Mouse (Mus musculus) erythroid progenitor cell, adult 5-6 weeks (primary cell): ENCODE data around the gene Cep19. TPM values are rescaled to one million over a fixed set of nuclear protein-coding genes. Genes with fewer than 3 reads are reported as not detected.

Experiments
- ATAC-seq: replicated peaks from 2 replicates; pipeline ENCODE4 v1.8.0; 2016; ENCODE audit warnings: moderate number of reproducible peaks, mild to moderate bottlenecking, moderate TSS enrichment, inconsistent platforms; ENCODE audit not compliant: poor library complexity, low FRiP score, severe bottlenecking
- total RNA-seq, 2 experiments: library from RNA; stranded (forward) in 1 of 2; stranded (reverse) in 1 of 2; fragments of 150-400 nt in 1 of 2; fragments of 186-747, 209-891 nt in 1 of 2; gene quantifications; 2 replicates each; pipeline versions ENCODE4 v1.2.3 to v1.2.4; 2015 to 2017; ENCODE audit warnings: low replicate concordance in 2 of 2

Gene Cep19
- total RNA-seq, 2 experiments from 2014 or later = 2.8 to 8.8 TPM

DNA sequence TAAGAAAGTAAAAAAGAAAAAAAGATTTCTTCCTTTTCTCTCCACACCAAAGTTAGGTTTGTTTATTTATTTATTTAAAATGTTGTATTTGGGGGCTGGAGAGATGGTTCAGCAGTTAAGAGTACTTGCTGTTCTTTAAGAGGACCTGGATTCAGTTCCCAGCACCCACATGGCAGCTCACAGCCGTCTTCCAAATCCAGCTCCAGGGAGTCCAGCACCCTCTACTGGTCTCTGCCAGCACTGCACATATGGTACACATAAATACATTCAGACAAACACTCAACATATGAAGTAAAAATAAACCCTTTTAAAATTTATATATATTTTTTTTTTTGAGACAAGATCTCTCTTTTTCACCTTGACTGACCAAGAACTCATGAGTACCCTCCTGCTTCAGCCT is 6.1 kb downstream of the Cep19 start:
- ATAC-seq = no peak

DNA sequence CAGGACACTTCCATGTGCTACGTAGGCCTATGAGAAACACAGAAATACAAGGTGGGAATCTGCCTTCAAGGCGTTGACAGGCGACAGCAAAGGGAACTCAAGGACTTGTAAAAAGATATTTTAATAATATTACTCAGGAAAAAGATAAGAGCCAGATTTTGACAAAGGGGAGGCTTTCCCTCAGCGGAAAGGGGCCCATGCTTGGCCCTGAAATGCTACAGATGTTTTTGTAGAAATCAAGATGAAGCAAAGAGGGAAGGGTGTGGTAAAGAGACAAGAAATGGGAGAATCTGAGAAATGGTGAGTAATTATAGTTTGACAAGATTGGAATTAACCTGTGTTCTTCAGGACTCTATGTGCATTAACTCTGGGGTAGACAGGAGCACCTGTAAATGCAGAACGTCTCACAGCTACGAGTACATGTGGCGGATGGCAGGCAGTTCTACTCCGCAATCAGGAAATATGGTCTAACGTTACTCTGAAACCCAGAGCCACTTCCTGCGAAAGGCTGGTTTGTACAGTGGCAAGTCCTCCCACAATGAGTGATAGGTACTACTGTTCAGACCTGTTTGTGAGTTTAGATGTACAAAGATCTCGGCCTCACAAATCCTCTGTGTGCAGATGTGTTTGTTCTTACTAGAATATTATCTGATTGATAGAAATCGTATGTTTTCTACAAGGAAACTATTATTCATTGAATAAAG is 7.9 kb downstream of the Cep19 start:
- no peak for ATAC-seq

DNA sequence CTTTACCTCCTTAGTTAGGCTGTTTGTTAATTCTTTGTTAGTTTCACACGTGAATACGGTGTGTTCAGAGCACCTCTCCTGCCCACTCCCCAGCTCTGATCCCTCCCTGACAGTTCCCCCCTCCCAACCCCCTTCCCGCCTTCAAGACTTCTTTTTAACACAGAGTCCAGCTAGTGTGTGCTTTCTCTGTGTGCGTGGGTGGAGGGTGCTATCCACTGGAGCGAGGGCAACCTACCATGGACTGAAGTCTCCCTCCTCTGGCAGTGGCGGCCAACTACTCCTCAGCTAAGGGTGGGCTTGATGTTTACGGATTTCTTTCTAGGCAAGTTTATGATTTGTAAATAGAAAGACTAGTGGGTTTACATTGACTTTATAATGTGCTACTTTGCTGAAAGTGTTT is 8.6 kb downstream of the Cep19 start:
- no peak for ATAC-seq

- ATAC-seq = no peak
These were observed 9.0 kb downstream of the Cep19 start for GRCm38 (mm10) chr16:32108578-32108977.

- ATAC-seq = no peak
These were observed 11.5 kb downstream of the Cep19 start for GRCm38 (mm10) chr16:32110951-32111699.

GRCm38 (mm10) chr16:32113541-32114218 is 14.1 kb downstream of the Cep19 start:
- peak; percentile 43; the same call in 1 of the 2 replicates for ATAC-seq

GRCm38 (mm10) chr16:32114406-32114805 is 14.8 kb downstream of the Cep19 start:
- ATAC-seq = no peak

DNA sequence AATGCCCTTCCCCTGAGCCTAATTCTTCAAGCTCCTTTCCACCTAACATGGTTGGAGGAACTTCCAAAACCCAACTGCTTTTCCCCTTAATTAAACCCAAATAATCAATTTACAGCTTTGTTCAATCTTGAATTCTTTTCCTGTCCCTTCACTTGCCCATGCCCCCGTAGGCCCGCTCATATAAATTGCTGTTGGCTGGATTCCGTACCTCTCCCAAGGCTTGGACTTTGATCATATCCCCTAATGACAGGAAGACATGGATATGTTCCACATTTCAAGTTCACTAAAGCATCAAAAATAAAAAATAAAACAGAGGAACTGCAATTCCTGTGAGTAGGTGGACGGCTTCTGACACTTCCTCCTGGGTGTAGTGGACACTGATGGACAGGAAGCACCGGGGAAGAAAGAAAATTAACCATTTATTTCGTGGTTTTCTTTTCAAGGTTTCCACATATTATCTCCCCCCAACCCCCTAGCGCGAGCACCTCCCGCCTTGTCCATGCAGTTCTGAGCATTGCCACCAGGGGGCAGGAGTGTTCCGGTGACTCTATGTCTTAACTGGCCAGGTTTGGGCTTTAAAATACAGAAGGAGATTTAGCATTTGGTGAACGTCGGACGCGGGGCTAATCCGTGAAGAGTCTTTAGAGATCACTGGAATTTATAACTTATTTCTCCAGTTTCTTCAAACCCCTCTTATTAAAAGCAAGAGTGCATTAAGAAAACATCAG is 15.5 kb downstream of the Cep19 start:
- ATAC-seq = peak; percentile 62

DNA sequence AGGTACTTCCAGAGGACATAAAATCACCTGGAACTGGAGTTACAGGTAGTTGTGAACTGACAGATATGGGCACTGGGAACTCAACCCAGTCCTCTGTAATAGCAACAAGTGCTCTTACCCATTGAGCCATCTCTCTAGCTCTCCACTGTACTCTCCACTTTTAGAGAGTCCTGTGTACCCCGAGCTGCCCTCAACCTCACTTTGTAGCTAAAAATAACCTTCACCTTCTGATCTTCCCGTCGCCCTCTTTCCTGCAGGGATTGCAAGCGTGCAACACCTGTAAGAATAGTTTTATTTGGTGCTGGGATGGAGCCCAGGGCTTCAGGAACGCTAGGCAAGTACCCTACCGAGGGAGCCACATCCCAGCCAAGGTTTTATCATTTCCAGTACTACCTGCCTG is 16.2 kb downstream of the Cep19 start:
- ATAC-seq = no peak

GRCm38 (mm10) chr16:32116186-32116585 is 16.6 kb downstream of the Cep19 start:
- no peak for ATAC-seq

DNA sequence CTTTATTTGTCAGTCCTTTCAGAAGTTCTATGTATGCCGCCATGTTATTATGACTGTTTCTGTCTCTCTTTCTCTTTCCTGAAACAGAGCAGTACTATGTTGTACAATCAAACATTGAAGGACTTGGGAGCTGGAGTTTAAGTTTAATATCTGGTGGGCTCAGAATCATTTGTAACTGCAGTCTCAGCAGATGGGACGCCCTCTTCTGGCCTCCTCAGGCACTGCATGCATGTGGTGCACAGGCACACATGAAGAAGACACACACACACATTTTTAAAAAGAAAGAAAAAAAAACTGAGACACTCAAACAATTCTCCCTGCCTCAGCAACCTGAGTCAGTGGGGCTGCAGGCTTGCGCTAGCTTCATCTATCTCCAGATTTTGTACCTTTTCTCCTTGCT is 20.9 kb downstream of the Cep19 start:
- ATAC-seq = no peak

- no peak for ATAC-seq
These were observed 24.4 kb downstream of the Cep19 start for GRCm38 (mm10) chr16:32124020-32124419.

DNA sequence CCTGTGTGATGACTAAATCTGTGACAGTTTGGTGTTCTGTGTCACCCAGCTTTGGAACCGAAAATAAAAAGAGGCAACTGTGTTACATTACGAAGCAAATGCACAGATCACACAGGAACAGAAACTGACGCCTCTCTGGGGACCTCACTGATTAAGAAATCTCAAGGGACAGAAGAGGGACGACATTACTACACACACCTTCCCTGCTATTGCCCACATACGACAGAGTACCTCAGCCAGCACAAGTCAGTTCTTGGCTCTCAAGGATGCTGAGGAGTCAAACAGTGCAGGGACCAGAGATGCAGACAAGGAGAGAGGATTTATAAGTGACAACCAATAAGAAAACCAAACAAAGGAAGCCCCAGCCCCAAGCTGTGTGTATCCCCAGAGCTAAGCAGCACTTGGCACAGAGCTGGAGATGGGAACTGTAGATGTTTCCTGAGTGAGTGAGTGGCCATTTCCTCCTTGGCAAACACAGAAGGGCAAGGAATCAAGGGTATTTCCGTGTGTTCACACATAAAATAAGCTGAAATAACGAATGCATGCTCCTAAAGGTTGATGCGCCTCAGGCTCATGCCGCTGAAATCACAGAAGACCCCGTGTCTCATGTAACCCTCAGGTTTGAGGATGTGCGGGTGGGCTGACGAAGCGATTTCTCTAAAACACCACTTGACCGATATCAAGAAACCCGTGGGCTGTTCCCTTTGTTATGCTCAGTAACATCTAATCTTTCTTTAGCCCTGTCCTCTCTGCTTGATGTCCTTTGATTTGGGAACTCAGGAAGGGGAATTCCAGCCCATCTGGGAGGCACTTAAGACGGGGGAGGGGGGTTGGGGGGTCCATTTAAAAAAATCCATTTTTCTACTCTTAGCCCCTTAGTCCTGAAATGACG is 25.1 kb downstream of the Cep19 start:
- no peak for ATAC-seq

- no peak for ATAC-seq
These were observed 25.8 kb downstream of the Cep19 start for GRCm38 (mm10) chr16:32125364-32125763.

GRCm38 (mm10) chr16:32127046-32127445 is 27.4 kb downstream of the Cep19 start:
- no peak for ATAC-seq

DNA sequence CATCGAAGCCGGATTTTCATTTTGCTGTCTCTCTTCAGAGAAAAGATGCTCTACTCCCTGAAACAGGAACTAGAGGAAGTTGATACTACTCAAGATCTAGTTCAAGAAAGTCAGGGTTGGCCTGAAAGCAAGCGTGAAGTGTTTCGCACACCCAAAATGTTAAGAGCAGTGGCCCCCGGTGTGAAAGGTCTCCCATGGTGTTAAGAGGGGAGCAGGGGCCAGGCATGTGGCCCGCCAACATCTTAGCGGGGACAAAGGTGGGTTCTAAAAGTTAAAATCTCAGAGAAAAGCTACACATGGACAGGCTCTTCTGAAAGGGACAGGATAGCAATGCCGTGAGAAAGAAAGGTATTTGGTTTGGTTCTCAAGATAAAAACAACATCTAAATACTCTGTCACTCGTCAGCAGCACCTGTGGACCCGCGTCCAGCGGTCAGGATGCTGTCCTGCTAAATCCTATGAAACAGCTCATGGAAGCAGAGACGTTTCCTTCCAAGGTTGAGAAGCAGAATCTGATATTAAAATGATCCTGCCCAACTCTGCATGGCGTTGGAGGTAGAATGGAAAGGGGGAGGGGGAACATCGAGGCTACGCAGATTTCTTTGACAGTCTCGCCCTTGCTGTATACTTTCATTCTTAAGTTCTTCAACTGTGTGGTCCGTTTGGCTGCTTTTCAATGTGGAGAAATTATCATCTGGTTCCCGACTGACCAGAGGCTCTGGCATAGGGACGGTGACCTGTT is 30.0 kb downstream of the Cep19 start:
- ATAC-seq = no peak

DNA sequence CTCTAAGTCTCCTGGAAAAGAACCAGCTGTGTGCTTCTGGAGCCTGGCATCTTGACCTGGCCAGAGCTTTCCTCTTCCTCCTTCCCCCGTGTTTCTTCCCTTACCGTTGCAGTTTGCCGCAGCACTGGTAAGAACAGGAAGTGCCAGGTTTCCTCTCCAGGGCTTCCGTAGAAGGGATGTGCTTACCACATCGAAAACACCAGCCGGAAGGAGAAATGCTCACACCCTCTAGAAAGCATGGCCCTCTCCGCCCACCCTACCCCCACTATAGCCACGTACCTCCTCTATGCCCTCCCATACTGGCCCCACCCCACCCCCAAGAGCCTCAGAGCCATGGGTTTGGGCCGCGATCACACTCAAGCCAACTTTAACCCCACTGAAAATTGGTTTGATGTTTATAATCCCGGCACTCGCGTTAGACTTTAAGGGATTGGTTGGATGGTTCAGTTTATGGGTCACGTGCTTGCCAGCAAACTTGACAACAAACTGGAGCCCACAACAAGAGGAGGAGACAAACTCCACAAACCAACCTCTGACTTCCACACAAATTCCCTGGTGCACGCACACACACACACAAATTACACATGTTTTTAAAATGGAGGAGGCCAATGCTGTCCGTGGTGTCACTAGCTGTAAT is 30.7 kb downstream of the Cep19 start:
- peak; percentile 60 for ATAC-seq

- no peak for ATAC-seq
These were observed 33.5 kb downstream of the Cep19 start for GRCm38 (mm10) chr16:32133148-32133547.
